Mouse (Mus musculus): ENCODE data around the gene 4932415D10Rik.

The 4932415D10Rik gene

DNA sequence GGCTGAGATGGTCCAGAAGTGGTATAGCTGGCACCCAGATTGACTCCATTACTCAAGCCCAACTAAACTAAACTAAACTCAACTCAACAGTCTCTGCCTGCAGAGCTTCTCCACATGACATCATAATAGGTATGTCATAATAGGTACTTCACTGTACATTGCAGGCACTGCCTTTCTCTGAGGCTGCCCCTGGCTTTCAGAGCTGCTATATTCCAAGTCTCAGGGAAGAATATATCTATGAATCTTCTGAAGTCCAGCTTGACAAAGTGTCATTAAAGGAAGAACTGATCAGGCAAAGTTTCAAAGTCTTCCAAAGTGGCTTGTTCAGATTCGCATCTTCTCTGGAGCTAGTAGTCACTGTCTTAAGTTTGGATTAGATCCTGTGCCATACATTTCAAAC, at the start of gene 4932415D10Rik:
4932415D10Rik (minus strand) TSS at position 101 of the 400 bp plus-strand sequence.
- no peak for DNase-seq (ENCODE audit: low read depth, low spot score)

DNA sequence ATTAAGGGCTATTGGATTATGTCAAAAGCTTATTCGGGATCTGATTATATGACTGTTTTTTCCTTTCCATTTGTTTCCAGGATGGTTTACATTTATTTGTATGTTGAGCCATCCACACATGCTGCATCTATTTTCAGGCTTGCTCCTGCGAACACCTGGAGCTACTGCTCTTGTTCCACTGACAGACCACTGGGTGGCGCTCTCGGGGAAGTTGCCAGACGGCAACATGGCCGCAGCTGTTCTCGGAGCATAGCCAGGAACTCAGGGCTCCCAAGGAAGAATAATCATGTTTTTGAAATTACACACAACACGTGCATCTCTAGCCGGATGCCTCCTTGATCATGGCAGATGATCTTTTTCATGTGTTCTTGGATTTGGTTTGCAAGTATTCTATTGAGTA, 45.5 kb upstream of the 4932415D10Rik start:
- no peak for DNase-seq (ENCODE audit: low read depth, low spot score)

DNA sequence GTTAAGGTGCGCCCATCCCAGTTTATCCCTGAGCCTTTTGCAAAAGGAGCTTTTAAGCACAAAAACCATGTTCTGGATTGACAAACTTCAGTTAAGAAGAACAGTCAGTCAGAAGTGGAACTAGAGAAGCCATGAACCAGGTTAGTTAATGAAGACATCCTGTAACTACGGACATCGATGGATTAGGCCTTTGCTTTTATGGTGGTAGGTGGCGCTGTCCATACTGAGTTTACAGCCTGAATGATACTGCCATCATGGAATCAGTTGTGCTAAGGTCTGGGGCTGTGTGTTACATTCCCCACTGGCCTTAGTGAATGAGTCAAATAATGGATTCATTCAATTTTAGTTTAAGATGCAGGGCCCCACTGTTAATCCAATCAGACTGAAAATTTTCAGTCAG, 39.0 kb upstream of the 4932415D10Rik start:
- DNase-seq (ENCODE audit: low read depth, low spot score) = no peak

DNA sequence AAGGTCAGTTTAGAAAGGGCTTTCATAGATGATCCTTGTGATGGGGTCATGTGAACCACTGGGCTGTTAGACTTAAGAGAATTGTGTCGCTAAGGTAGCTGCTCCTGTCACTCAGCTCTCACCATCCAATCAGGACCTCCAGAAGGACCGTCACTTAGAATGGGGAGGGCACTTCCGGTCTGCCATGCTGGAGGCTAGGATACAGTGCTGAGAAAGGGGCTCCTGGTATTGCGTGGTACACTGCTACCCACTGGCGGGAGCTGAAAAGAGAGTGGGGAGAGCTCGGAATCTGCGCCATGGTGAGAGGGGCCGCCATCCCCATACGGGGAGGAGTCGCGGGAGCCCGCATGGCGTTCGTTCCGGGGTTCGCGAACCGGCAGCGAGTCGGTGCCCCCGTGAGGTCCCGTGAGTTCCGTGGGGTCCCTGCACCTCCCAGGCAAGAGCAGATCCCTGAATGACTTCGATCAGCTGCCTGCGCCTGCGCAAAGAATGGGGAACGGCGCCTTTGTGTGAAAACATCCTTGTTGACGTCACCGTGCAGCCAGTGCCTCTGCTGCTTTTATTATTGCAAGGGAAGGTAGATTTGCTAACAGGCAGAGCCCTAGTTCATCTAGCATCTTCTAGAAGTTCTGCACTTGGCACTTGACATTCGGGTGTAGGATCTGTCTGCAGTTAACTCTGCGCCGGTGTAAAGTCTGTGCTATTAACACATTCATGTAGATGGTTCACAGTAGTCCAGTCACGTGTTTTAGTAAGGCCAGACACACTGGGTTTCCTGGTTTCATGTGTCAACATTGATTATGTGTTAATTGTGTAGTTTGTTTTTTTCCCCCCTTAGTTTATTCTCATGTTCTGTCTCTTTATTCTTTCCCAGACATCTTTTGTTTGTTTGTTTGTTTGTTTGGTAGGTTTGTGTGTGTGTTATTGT, 38.0 kb upstream of the 4932415D10Rik start, which contains the start of gene Gm4924:
Gm4924 (plus strand) TSS at position 173 of the 928 bp plus-strand sequence.
- peak; percentile 76 for DNase-seq (ENCODE audit: low read depth, low spot score)

DNA sequence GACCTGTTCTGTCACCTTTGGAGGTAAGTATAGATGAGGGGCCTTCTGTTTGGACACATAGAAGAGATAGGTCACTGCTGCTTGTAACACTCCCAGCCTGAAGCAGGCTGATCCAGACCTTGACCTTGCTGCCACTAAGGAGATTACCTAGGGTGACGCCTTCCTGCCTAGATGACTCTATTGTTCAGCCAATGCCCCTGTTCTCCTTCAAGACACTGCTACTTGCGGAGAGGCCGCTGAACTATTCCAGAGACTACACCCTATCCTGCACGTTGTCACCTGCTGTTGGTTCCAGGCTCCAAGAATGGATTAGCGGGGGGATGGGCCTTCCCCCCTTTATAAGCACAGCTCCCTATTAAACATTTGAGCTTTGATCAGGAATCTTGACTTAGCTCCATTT, 13.4 kb upstream of the 4932415D10Rik start:
- DNase-seq (ENCODE audit: low read depth, low spot score) = no peak

DNA sequence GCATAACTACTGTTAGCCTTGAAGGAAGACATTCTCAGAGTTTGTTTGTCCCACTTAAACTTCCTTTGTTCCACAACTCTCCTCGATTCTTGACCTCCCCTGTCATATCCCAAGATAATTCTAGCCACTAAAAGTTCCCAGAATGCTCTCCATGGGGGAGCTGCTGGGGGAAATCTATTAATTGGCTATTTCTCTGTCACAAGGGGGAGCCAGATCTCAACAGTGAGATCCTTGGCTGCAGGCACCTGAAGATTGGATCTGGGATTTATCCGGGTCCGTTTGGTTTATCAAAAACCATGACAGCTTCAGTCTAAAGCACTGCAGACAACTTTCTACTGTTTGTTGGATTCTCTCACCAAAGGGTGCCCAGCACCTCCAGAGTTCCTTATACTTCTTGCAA, 3.8 kb upstream of the 4932415D10Rik start:
- DNase-seq (ENCODE audit: low read depth, low spot score) = no peak

DNA sequence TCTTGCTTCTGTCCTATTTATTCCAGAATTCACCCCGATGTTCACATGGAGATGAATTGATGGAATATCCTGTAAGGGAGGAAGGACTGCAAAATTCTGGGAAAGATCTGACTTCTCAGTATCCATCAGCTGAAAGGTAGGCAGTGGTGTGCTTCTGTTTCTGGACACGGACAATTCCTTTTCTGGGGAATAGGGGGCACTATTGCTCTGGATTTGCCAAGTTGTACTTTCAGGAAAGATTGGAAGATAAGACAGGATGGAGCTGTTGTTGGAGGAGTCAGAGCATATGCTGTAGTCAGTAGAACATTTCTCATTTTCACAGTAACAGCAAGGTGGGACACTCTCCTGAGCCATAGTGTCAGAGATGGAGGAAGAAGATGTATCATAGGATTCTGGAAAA, 19.9 kb downstream of the 4932415D10Rik start:
- DNase-seq (ENCODE audit: low read depth, low spot score) = no peak

DNA sequence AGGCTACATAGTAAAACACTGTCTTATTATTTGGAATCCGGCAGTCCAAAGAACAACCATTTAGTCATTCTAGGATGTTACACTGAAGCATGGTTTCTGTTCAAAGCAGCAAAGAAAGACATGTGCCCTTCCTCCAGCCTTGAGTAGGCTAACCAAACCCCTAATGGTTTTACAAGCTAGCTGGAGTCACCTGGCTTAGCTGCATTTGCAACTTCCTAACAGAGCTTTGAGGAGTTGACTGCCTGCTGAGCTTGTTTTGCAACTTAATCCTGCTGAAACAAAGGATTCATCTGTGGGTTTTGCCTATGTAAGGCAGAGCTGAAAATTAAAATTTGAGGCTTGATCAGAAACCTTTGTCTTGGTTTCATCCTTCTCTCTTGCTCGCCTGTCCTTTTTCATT, 59.1 kb downstream of the 4932415D10Rik start:
- no peak for DNase-seq (ENCODE audit: low read depth, low spot score)

DNA sequence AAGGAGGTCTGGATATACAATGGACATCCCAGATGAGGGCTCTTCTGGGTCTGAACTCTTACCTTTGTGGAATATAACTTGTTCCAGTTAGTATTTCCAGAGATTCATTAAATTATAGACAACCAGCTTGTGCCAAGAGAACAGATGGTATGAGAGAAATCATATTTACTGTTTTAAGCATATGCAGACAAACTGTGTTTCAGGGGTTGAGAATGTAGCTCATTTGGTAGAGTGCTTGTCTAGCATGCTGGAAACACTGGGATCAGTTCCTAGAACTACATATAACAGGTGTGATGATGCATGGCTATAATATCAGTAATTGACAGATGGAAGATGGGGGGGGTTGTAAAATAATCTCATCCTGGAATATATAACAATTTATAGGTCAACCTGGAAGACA, 71.4 kb downstream of the 4932415D10Rik start:
- DNase-seq (ENCODE audit: low read depth, low spot score) = no peak

DNA sequence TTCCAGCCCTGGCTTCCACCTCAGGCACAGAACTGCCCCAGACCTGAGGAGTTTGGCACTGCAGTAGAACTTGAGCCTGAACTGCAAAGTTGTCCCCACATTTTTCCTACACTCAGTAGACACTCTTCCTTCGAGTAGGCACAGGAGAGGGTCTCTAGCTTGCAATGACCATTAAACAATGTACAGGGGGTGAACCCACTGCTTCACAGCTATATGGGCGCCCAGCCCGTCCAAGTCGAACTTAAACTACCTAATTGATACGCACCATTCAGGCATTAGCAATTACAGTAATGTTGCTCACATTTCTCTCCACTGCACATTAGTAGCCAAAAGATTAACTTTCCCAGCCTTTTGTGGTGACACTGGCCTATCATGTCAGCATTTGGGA, 75.0 kb downstream of the 4932415D10Rik start:
- DNase-seq (ENCODE audit: low read depth, low spot score) = no peak

DNA sequence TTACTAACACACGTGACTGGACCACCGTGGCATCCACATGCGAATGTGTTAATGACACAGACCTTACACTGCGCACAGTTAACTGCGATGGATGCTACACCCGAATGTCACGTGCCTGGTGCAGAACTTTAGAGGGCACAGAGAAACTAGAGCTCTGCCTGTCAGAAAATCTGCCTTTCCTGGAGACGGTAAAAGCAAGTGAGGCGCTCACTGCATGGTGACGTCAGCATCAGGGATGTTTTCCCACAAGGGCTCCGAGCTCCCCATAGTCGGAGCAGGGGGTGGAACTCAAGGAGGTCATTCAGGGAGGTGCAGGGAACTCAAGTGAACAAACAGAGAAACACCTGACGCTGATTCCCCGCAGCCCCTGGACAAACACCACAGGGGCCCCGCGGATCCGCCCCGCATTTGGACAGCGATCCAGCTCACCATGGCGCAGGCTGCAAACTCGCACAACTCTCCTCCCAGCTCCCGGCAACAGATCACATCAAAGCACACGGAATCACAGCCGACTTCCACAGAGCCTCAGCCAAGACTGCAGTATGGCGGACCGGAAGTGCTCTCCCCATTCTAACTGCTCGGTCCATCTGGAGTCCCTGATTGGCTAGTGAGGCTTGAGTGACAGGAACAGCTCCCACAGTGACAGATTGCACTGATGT, 75.5 kb downstream of the 4932415D10Rik start, which contains the start of gene Zfp938:
Zfp938 (minus strand) TSS at position 539 of the 659 bp plus-strand sequence.
- peak; percentile 65 for DNase-seq (ENCODE audit: low read depth, low spot score)

Measured in WW6 (cell line).